Mouse (Mus musculus) liver, embryonic 14.5 days (tissue): ENCODE results near the gene Gm19935.

ENCODE experiments used
- CTCF ChIP-seq: IDR thresholded peaks from 2 replicates; pipeline ENCODE4 v1.5.1; 2016; ENCODE audit warnings: antibody characterized with exemption, low read depth, control low read depth
- EP300 ChIP-seq: IDR thresholded peaks from 2 replicates; pipeline ENCODE4 v1.6.1; 2016; ENCODE audit warnings: antibody characterized with exemption, low read depth

DNA sequence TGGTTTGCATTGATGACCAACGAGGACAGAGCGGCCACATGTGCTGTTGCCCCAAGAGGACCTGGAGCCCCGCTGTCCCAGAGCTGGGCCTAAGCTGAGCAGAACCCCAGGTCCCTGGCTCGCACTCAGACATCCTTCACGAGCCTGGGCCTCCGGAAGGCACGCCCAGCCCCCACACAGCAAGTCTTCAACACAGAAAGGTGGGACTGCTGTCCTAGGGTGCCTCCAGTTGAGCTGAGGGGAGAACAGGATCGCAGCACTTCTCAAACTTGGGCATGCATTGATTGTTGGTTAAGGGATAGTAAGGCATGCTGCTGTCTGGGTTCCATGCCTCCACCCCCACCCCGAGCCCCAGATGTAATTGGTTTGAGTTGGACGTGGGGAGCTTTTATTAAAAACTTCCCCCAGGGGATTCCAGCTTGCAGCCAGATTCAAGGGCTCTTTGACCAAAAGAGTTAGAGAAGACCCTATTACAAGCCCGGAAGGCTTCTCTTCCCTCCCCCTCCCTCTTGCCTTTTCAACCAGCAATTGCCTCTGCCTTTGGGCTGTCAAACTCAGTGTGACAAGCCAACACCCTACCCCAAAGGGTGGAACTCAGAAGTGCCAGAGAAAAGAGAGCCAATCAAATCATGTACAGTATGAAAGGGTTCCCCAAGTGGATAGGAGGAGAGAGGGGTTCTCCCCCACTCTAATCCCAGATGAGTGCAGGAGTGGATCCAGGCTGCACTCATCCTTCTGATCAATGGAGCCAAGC is 12.0 kb upstream of the Gm19935 start:
- TF ChIP-seq CTCF: no peak
- no peak for TF ChIP-seq EP300
